Mouse (Mus musculus): ENCODE data around the gene Gm6904.

DNA sequence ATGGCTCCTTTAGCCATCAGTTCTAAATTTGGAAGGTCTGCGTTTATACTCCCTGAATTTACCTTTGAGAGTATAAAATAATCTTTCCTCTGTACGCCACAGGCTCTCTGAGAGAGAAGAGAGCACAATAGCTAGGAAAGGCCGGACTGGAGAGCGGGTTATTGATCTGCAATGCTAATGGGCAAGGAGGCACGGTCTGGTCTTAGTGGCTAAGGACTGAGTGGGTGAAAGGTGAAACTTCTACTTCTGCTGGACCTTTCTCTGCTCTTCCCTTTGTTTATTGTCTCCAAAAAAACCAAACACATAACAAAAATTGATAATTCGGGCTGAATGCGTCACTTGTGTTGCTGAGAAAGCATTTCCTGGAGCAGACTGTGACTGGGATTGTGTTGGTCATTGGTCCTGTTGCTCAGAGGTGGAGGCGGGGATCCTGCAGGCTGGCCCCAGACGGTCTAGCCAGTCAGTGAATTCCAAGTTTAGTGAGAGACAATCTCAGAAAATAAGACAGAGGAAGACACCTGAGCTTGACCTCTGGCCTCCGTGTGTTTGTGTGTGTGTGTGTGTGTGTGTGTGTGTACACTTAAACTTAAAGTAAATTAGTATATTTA, 53.9 kb downstream of the Gm6904 start:
- TF ChIP-seq TAL1 (IDR thresholded peaks at IDR 0.05; ENCODE audit: low read length) = no peak
- TF ChIP-seq GATA1 (IDR thresholded peaks at IDR 0.05; ENCODE audit: low read length) = no peak

All from erythroblast, embryonic 14.5 days (primary cell).